Mouse (Mus musculus) limb, embryonic 10.5 days (tissue): ENCODE measurements around the gene Pnp2. TPM values are rescaled to one million over a fixed set of nuclear protein-coding genes. Genes with fewer than 3 reads are reported as not detected.
"Not testable (repeated sequence)": the region's sequence is repeated elsewhere in the genome, so short reads cannot be mapped to it uniquely, and the experiment has no call there.

Source experiments
- DNase-seq: peaks from one replicate; pipeline ENCODE4 v3.0.0-alpha.2; 2017; ENCODE audit warnings: low spot score
- H3K27ac ChIP-seq: fragments of 300-500 bp; sonication (generic); 2 replicates; pipeline ENCODE4 v1.5.1; 2016; ENCODE audit warnings: mild to moderate bottlenecking
- H3K27me3 ChIP-seq: fragments of 300-500 bp; sonication (generic); 2 replicates; pipeline ENCODE4 v1.6.1; 2016; ENCODE audit warnings: low read depth, mild to moderate bottlenecking; ENCODE audit not compliant: poor library complexity, severe bottlenecking
- H3K36me3 ChIP-seq: fragments of 300-500 bp; sonication (generic); 2 replicates; pipeline ENCODE4 v1.6.1; 2016; ENCODE audit warnings: mild to moderate bottlenecking, moderate library complexity
- H3K4me1 ChIP-seq: fragments of 300-500 bp; sonication (generic); 2 replicates; pipeline ENCODE4 v1.6.1; 2016
- H3K4me3 ChIP-seq: fragments of 300-500 bp; sonication (generic); 2 replicates; pipeline ENCODE4 v1.5.1; 2016; ENCODE audit warnings: mild to moderate bottlenecking, moderate library complexity
- H3K9me3 ChIP-seq: fragments of 300-500 bp; sonication (generic); replicated peaks from 2 replicates; pipeline ENCODE4 v1.6.1; 2016; ENCODE audit warnings: mild to moderate bottlenecking
- WGBS: fragments of 180-500 bp; shearing (Covaris S2); methylation state at CpG from one replicate; pipeline ENCODE4 v1.1.7; 2016; 5-methylcytosine and 5-hydroxymethylcytosine counted together
- polyA plus RNA-seq: library from polyadenylated mRNA; unstranded; fragments of >200 nt; fragmentation: Nextera tagmentation; extraction: Ambion mirVana; gene quantifications from 2 replicates; pipeline ENCODE4 v1.2.1, GENCODE M21; 2016

The Pnp2 gene
- polyA plus RNA-seq, 1 experiment from 2014 or later: 0.48 TPM

DNA sequence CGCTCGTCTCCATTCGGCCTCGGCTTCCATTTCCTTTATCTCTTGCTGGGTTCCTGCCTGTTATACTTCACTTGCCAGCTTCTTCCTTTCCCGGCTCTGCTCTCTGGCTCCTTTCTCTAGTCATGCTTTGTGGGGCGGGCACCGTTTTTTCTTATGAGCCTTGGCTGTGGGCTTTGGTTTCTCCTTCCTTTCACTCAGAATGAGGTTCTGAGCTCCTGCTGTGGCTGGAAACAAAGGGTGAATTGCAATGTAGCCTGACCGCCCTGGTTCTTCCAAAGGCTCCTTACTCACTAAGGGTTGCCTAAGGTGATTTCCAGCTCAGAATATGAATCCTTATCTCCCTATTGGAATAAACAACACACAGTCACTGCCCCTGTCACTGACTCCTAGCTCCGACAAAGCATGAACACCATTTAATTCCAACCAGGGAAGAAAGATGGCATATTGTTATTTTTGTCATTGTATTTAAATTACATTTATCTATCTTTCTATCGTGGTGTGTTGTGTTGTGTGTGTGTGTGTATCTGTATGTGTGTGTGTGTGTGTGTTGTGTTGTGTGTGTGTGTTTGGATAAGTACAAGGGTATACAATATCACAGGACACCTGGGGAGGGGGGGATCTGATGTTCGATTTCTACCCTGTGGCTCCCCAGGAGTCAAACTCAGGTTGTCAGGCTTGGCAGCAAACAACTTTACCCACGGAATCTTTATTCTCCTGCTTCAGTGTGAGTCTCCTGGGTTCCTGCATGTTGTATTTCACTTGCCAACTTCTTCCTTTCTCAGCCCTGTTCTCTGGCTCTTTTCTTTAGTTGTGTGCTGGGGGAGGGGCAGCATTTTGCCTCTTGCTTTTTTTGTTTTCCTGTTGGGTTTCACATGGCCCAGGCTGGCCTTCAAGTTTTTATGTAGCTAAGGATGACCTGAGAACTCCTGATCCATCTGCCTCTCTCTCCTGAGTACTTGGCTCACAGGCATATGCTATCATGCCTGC lies 14.1 kb downstream of the Pnp2 start:
- no peak overlapping the region for H3K4me3 ChIP-seq
- DNase-seq: no peak
- 48% methylated on average over 12 of the region's 12 CpGs for WGBS
- H3K27ac ChIP-seq: no peak overlapping the region
- 0 out of 2 replicates have a peak, but pooled peaks cover 3% of the 10 kb centered on the region for H3K4me1 ChIP-seq
- H3K9me3 ChIP-seq: no peaks in the 10 kb centered on the region
- no peaks in the 10 kb centered on the region for H3K27me3 ChIP-seq
- H3K36me3 ChIP-seq: no peaks in the 10 kb centered on the region

DNA sequence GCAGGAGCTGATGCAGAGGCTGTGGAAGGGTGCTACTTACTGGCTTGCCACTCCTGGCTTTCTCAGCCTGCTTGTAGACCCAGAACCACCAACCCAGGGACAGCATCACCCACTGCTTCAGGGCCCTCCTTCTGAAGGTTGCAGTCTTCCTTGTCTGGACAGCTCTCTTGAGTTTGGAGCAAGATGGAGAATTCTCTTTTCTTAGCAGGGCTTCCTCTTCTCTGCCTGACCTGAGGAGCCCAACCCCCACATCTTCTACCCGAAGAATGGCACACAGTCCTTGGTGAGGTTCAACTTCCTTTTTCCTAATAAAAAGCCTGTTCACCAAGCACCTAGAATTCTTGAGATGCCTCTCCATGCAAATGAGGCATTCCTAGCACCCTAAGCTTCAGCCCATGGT lies 15.0 kb downstream of the Pnp2 start:
- WGBS: 80% methylated on average over 1 of the region's 1 CpGs
- no peaks in the 10 kb centered on the region for H3K36me3 ChIP-seq
- H3K4me1 ChIP-seq: 0 out of 2 replicates have a peak, but pooled peaks cover 3% of the 10 kb centered on the region
- no peaks in the 10 kb centered on the region for H3K27me3 ChIP-seq
- no peak overlapping the region for H3K4me3 ChIP-seq
- H3K9me3 ChIP-seq: no peaks in the 10 kb centered on the region
- no peak overlapping the region for H3K27ac ChIP-seq
- DNase-seq: no peak

DNA sequence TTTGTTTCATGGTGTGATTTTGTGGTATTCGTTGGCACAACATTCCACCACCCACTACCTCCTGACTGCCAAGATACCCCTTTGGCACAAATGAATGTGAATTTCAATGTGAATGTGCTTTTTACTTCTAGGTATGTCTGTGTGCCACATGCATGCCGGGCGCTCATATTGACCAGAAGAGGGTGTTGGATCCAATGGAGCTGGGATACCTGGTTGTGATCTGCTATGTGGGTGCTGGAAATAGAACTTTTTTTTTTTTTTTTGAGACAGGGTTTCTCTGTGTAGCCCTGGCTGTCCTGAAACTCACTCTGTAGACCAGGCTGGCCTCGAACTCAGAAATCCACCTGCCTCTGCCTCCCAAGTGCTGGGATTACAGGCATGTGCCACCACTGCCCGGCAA lies 17.3 kb downstream of the Pnp2 start:
- DNase-seq, H3K36me3 ChIP-seq, H3K4me1 ChIP-seq, H3K27ac ChIP-seq, H3K4me3 ChIP-seq, H3K9me3 ChIP-seq, H3K27me3 ChIP-seq: not testable (repeated sequence)
- 95% methylated on average over 5 of the region's 5 CpGs for WGBS

DNA sequence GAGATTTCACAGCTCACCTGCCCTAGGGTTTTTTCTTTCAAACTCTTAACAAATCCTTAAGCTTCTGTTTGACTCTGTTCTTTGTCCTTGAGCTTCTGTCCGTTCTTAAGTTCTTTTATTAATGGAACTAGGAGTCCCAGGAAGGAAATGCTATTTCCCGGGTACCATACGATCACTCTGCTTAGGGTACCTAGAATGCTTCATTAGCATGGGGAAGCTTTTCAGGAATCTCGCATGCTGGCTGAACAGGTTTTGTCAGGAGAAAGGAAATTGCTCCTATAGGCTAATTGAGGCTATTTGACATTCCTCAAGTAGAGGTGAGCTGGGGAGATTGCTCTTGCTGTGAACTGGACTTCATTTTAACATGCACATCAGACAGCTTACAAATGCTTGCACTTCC lies 17.9 kb downstream of the Pnp2 start:
- Histone ChIP-seq H3K27me3 (no peaks in the 10 kb centered on the region), H3K4me3 (no peak overlapping the region), H3K27ac (no peak overlapping the region), H3K9me3 (no peaks in the 10 kb centered on the region), H3K36me3 (no peaks in the 10 kb centered on the region), H3K4me1 (0 out of 2 replicates have a peak, but pooled peaks cover 3% of the 10 kb centered on the region)
- DNase-seq: no peak
- 44% methylated on average over 4 of the region's 4 CpGs for WGBS

DNA sequence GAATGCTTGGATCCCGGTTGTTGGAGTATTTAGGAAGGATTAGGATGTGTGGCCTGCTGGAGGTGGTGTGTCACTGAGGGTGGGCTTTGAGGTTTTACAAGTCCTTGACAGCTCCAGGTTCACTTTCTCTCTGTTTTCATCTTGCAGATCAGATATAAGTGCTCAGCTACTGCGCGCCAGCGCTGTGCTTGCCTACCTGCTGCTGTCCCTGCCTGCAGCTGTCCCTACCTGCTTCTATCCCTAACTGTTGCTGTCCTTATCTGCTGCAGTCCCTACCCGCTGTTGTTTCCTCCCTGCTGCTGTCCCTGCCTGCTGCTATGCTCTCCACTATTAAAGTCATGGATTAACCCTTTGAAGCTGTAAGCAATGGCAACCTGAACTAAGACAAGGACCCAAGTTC lies 19.2 kb downstream of the Pnp2 start:
- no peak overlapping the region for H3K4me3 ChIP-seq
- no peak for DNase-seq
- 63% methylated on average over 5 of the region's 5 CpGs for WGBS
- no peak overlapping the region for H3K27ac ChIP-seq
- H3K4me1 ChIP-seq: 0 out of 2 replicates have a peak, but pooled peaks cover 3% of the 10 kb centered on the region
- H3K9me3 ChIP-seq: no peaks in the 10 kb centered on the region
- H3K27me3 ChIP-seq: no peaks in the 10 kb centered on the region
- H3K36me3 ChIP-seq: no peaks in the 10 kb centered on the region

DNA sequence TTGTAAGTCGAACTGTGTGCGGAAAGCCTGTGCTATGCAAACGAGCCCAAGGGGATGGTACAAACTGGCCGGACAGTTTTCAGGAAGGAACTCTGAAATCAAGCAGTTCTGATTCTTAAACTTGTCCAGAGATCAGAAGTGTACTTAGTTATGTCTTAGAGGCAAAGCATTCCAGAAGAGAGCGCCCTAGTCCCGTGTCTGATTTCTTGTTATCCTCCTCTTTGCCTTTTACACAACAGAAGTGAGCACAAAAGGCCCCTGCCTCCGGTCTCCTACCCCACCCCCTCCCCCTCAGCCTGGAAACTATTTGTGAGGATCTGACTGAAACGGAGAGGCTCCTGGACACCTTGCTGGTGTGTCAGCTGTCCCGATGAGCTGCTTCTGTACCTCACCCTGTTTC lies 20.9 kb downstream of the Pnp2 start:
- Histone ChIP-seq H3K4me1 (no peaks in the 10 kb centered on the region), H3K9me3 (no peaks in the 10 kb centered on the region), H3K4me3 (no peak overlapping the region), H3K36me3 (no peaks in the 10 kb centered on the region), H3K27me3 (no peaks in the 10 kb centered on the region), H3K27ac (no peak overlapping the region)
- DNase-seq: no peak
- WGBS: 48% methylated on average over 9 of the region's 9 CpGs

DNA sequence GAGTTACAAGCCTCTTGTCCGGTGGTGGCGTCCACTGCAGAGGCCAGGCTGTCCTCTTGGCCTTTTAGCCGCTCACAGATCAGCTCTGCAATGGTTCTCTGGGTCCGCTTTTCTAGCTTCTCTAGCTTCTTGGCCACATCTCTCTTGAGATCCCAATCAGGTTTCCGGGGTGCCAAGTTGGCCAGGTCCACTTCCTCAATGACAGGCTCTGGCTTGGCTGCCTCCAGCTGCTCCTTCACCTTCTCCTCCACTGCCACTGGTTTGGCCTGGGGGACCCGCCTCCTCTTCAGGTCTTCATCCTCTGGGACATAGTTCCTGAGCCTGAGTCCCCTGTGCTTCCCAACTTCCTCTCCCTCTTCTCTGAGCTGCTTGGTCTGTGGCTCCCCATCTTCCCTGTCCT lies 22.7 kb downstream of the Pnp2 start:
- not testable (repeated sequence) for H3K4me1 ChIP-seq, H3K27me3 ChIP-seq, H3K4me3 ChIP-seq, H3K27ac ChIP-seq, DNase-seq, H3K9me3 ChIP-seq, H3K36me3 ChIP-seq
- WGBS: 96% methylated on average over 6 of the region's 6 CpGs

DNA sequence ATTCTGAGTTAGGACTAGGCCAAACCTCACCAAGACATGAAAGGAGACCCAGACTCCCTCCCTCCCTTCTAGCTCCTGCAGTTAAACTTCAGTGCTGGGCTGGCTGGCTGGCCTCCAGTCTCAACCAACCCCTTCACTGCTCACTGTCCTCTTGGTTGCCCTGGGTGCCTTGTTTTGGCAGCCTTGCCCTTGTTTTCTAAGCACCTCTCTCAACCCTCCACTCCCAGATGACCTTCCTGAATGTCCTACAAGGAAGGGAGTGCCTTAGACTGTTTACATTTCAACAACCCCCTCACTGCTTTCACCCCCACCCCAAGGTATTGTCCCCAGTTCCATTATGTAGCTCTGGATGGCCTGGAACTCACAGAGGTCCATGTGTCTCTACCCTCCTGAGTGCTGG lies 23.8 kb downstream of the Pnp2 start:
- H3K4me3 ChIP-seq: no peak overlapping the region
- H3K4me1 ChIP-seq: no peaks in the 10 kb centered on the region
- no peak overlapping the region for H3K27ac ChIP-seq
- DNase-seq: no peak
- H3K27me3 ChIP-seq: no peaks in the 10 kb centered on the region
- no peaks in the 10 kb centered on the region for H3K36me3 ChIP-seq
- H3K9me3 ChIP-seq: no peaks in the 10 kb centered on the region

DNA sequence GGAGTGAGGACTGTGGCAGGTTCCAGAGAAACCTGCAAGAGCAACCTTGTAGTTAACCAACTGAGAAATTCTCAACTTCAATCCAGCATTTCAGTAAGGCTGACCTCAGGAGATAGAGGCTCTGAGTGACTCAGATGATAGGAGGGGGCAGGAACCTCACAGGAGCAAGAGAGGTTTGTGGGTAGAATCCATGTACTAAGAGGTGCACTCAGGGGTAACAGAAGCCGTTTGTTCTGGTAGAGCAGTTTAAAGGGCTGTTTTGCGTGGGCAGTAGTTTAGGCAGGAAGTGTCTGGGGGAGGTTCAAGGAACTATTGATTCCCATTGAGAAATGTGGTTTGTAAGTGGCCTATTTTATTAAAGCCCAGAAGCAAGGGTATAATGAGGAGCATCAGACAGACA lies 25.4 kb downstream of the Pnp2 start:
- WGBS: 69% methylated on average over 2 of the region's 2 CpGs
- Histone ChIP-seq H3K4me1 (no peaks in the 10 kb centered on the region), H3K9me3 (no peaks in the 10 kb centered on the region), H3K4me3 (no peak overlapping the region), H3K27ac (no peak overlapping the region), H3K36me3 (no peaks in the 10 kb centered on the region), H3K27me3 (no peaks in the 10 kb centered on the region)
- no peak for DNase-seq

DNA sequence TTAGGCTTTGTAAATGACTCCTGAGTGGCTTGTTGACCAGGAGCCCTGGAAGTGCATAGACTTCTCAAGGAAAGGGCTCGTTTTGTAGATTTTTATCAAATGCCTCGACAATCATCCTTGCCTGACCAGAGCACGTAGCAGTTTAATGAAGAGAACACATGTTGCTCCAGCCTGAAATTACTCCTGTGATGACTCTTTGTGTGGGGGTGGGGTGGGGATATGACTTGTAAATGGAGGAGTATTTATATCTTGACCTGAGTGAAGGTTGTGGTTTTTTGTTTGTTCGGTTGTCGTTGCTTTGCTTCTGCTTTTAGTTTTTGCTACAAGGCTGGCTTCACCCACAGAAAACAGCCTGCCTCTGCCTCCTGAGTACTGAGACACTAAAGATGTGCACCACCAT lies 26.0 kb downstream of the Pnp2 start:
- no peak overlapping the region for H3K27ac ChIP-seq
- no peaks in the 10 kb centered on the region for H3K27me3 ChIP-seq
- 85% methylated on average over 5 of the region's 5 CpGs for WGBS
- DNase-seq: no peak
- H3K9me3 ChIP-seq: no peaks in the 10 kb centered on the region
- no peaks in the 10 kb centered on the region for H3K4me1 ChIP-seq
- H3K36me3 ChIP-seq: no peaks in the 10 kb centered on the region
- H3K4me3 ChIP-seq: no peak overlapping the region

DNA sequence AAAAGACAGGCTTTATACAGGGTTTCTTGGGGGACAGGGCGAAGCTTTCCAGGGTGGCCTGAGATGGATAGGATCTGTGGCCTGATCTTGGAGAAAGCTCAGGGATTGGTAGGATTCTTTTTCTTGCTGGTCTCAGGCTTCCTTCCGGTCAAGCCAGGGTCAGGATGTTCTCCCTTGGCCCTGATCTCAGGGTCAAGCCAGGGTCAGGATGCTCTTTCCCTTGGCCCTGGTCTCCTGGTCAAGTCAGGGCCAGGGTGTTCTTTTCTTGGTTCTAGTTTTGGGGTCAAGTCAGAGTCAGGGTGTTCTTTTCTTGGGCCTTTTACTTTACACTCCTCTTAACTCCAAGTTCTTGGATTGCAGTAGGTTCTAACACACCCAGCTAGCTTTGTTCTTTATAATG lies 31.9 kb downstream of the Pnp2 start:
- no peaks in the 10 kb centered on the region for H3K4me1 ChIP-seq
- H3K27ac ChIP-seq: no peak overlapping the region
- no peak for DNase-seq
- no peak overlapping the region for H3K4me3 ChIP-seq
- no peaks in the 10 kb centered on the region for H3K9me3 ChIP-seq
- no peaks in the 10 kb centered on the region for H3K27me3 ChIP-seq
- 86% methylated on average over 2 of the region's 2 CpGs for WGBS
- H3K36me3 ChIP-seq: no peaks in the 10 kb centered on the region

DNA sequence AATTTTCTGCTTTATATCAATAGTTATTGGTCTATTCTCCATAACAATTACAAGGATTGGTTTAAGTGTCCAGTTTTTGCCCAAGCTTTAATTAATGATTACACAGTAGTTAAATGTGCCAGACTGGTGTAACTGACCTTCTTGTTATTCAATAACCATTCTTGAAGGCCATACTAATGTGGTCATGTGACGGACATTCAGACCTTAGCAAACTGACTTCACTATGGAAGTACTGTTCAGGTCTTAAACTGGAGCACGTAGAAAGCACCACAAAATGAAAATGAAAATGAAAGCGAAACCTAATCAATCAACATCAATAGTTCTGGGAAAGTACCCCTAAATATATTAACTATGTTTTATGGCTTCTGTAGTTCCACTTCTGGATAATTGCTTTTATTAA lies 35.2 kb downstream of the Pnp2 start:
- Histone ChIP-seq H3K9me3 (no peaks in the 10 kb centered on the region), H3K27me3 (no peaks in the 10 kb centered on the region), H3K4me1 (no peaks in the 10 kb centered on the region), H3K27ac (no peak overlapping the region), H3K36me3 (no peaks in the 10 kb centered on the region), H3K4me3 (no peak overlapping the region)
- 88% methylated on average over 3 of the region's 3 CpGs for WGBS
- no peak for DNase-seq

DNA sequence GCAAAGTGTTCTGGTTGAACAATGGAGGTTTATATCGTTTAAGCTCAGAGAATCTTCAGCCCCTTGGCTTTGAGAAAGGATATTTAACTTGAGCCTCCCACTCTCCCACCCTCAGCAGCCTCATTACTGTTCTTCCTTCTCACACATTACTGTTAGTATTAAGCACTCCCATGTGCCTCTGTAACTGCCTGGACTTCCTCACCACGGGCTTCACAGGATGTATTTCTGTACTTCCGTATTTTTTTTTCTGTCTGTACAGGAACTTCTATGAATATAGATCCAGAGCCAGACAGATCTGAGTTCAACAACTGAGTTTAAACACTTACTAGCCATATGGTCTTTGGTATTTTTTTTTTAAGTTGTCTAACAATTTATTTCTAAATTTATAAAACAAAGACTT lies 41.3 kb downstream of the Pnp2 start:
- WGBS: 73% methylated on average over 3 of the region's 3 CpGs
- no peak overlapping the region for H3K27ac ChIP-seq
- H3K4me3 ChIP-seq: no peak overlapping the region
- H3K9me3 ChIP-seq: no peaks in the 10 kb centered on the region
- H3K27me3 ChIP-seq: no peaks in the 10 kb centered on the region
- no peaks in the 10 kb centered on the region for H3K36me3 ChIP-seq
- no peaks in the 10 kb centered on the region for H3K4me1 ChIP-seq
- DNase-seq: no peak
